Mouse (Mus musculus): ENCODE data around the gene Hsd17b12. TPM values are rescaled to one million over a fixed set of nuclear protein-coding genes. Genes with fewer than 3 reads are reported as not detected.

Hsd17b12 gene
- polyA plus RNA-seq, 1 experiment from 2014 or later = 135 TPM

- no peak overlapping the region for H3K27ac ChIP-seq
- no peak overlapping the region for H3K4me2 ChIP-seq
- H3K9me3 ChIP-seq = no peaks in the 10 kb centered on the region
- no peaks in the 10 kb centered on the region for H3K4me1 ChIP-seq
- no peaks in the 10 kb centered on the region for H3K27me3 ChIP-seq (replicated peaks)
- no peak for ATAC-seq (replicated peaks)
- no peak overlapping the region for H3K4me3 ChIP-seq
- no peaks in the 10 kb centered on the region for H3K36me3 ChIP-seq (replicated peaks)
- 76% methylated on average over 2 of the region's 2 CpGs for WGBS
- H3K9ac ChIP-seq = no peak overlapping the region
These were observed 12.6 kb downstream of the Hsd17b12 start for GRCm38 (mm10) chr2:94145146-94145542.

DNA sequence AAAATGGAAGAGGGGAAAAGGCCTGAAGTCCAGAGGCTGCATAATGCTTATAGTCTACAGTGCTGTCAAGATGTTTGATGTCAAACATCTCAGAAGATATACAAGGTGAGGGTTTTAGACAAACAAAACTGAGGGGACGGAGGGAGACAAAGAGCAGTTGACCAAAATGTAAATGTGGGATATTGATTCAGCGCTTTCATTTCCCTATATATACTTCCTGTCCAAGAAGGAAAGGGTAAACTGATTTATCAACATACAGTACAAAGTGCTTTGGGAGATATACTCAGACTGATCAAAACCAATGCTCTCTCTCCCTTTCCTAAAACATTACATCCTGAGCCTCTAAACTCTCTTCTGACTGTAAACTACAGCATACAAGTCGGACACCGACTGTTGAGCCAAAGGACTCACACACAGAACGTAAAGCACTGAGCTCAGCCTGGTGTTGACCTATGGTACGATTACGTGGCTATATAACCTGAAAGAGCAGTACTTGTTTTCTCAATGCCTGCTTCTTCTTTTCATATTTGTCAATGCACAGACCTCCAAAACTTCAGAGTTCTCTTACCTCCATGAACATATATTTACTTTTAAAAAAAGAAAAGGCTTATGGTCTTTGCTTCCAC is 13.1 kb downstream of the Hsd17b12 start:
- H3K36me3 ChIP-seq (replicated peaks) = no peaks in the 10 kb centered on the region
- WGBS = 94% methylated on average over 7 of the region's 7 CpGs

DNA sequence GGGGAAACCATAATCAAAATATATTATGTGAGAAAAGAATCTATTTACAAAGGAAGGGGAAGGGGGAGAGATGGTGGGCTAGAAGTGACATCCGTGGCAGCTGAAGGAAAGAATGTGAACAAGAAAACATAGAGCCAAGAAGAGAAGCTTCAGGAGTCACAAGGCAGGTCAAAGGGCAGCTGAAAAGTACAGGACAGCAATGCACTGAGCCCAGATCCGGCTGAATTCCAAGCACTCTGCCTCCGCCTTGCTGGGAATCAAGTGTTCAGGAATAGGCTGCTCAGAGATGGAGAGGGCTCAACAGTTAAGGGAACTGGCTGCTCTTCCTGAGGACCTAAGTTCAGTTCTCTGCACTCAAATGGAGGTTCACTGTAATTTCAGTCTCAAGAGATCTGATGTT is 16.5 kb downstream of the Hsd17b12 start:
- Histone ChIP-seq H3K27ac (no peak overlapping the region), H3K4me1 (no peaks in the 10 kb centered on the region)
- WGBS = 71% methylated on average over 3 of the region's 3 CpGs

More for the DNA sequence above, 13.1 kb downstream of the Hsd17b12 start:
- Histone ChIP-seq H3K9ac (no peak overlapping the region), H3K27me3 (replicated peaks) (no peaks in the 10 kb centered on the region), H3K4me1 (no peaks in the 10 kb centered on the region), H3K4me3 (no peak overlapping the region), H3K27ac (no peak overlapping the region), H3K9me3 (no peaks in the 10 kb centered on the region), H3K4me2 (no peak overlapping the region)
- ATAC-seq (replicated peaks) = no peak

DNA sequence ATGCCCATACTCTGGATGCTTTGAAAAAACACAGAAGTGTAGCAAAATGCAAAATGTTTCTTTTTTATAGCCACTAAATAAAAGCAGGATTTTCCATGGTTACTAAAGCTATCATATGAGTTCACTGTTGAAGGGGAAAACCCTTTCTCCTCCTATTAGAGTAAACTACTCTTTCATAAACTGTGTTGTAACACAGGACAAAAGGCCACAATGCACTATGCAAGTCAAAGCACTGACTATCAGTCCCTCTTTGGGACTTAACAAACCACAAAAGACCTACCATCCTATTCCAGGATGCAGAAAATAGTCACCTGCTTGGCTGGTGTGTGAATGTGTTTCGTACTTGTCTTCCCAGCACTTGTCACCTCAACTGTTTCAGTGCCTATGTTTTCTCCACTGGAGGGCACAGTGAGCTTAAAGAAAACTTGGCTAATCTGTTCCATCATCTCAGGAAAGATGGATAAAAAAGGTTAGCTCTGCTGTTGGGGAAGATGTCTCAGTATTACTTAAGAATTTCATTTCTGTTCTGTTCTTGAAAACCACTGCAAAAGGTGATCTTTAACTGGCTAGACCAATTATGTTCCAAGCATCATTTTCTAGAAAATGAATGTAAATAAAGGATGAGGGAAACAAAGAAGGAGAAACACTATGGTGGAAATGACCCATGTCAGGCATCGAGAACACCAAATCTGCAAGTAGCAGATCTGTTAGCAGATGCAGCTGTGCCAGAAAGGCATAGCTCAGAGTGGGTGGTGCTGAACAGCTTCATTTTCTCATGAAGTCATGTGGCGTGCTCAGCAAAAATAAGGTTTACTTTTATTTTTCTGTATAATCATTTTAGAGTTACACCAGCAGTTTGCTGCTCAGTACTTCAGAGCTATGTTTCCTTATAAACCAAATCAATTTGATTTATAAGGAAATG is 19.0 kb downstream of the Hsd17b12 start:
- no peaks in the 10 kb centered on the region for H3K4me1 ChIP-seq
- H3K9me3 ChIP-seq = no peaks in the 10 kb centered on the region
- H3K27me3 ChIP-seq (replicated peaks) = no peaks in the 10 kb centered on the region
- no peak overlapping the region for H3K27ac ChIP-seq
- H3K9ac ChIP-seq = no peak overlapping the region
- 86% methylated on average over 3 of the region's 3 CpGs for WGBS
- no peak overlapping the region for H3K4me2 ChIP-seq
- ATAC-seq (replicated peaks) = no peak
- H3K36me3 ChIP-seq (replicated peaks) = no peaks in the 10 kb centered on the region
- H3K4me3 ChIP-seq = no peak overlapping the region

More for the DNA sequence above, 16.5 kb downstream of the Hsd17b12 start:
- H3K4me2 ChIP-seq = no peak overlapping the region
- H3K36me3 ChIP-seq (replicated peaks) = no peaks in the 10 kb centered on the region
- H3K9me3 ChIP-seq = no peaks in the 10 kb centered on the region
- no peak overlapping the region for H3K9ac ChIP-seq
- no peak for ATAC-seq (replicated peaks)
- H3K27me3 ChIP-seq (replicated peaks) = no peaks in the 10 kb centered on the region
- no peak overlapping the region for H3K4me3 ChIP-seq

DNA sequence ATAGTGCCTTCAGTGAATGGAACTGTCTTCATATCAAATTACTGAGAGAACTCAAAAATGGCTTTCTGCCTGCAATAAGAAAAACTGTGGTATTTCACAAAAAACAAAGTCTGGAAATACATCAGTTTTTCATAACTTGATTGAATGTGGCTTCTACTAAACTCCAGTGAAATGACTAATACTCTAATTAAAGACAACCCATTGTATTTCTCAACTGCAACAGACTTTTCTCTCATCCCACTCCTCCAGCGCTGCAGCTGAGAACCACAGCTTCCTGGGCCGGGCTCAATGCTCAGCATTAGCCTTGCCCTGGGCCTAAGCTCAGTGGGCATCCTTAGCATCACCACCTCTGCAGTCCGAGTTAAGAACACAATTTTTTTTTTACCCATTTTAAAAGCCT is 20.9 kb downstream of the Hsd17b12 start:
- Histone ChIP-seq H3K27me3 (replicated peaks) (no peaks in the 10 kb centered on the region), H3K4me2 (no peak overlapping the region), H3K9ac (no peak overlapping the region), H3K27ac (no peak overlapping the region), H3K36me3 (replicated peaks) (no peaks in the 10 kb centered on the region), H3K4me1 (no peaks in the 10 kb centered on the region), H3K4me3 (no peak overlapping the region), H3K9me3 (no peaks in the 10 kb centered on the region)
- 92% methylated on average over 3 of the region's 3 CpGs for WGBS
- ATAC-seq (replicated peaks) = no peak

- H3K4me2 ChIP-seq = no peak overlapping the region
- H3K9me3 ChIP-seq = no peaks in the 10 kb centered on the region
- WGBS = 74% methylated on average over 3 of the region's 3 CpGs
- ATAC-seq (replicated peaks) = no peak
- H3K27ac ChIP-seq = peak overlapping the region; percentile 70
- H3K36me3 ChIP-seq (replicated peaks) = no peaks in the 10 kb centered on the region
- no peak overlapping the region for H3K4me3 ChIP-seq
- H3K27me3 ChIP-seq (replicated peaks) = no peaks in the 10 kb centered on the region
- H3K4me1 ChIP-seq = peaks cover 8% of the 10 kb centered on the region
- H3K9ac ChIP-seq = no peak overlapping the region
These were observed 29.3 kb downstream of the Hsd17b12 start for GRCm38 (mm10) chr2:94128496-94128895.

DNA sequence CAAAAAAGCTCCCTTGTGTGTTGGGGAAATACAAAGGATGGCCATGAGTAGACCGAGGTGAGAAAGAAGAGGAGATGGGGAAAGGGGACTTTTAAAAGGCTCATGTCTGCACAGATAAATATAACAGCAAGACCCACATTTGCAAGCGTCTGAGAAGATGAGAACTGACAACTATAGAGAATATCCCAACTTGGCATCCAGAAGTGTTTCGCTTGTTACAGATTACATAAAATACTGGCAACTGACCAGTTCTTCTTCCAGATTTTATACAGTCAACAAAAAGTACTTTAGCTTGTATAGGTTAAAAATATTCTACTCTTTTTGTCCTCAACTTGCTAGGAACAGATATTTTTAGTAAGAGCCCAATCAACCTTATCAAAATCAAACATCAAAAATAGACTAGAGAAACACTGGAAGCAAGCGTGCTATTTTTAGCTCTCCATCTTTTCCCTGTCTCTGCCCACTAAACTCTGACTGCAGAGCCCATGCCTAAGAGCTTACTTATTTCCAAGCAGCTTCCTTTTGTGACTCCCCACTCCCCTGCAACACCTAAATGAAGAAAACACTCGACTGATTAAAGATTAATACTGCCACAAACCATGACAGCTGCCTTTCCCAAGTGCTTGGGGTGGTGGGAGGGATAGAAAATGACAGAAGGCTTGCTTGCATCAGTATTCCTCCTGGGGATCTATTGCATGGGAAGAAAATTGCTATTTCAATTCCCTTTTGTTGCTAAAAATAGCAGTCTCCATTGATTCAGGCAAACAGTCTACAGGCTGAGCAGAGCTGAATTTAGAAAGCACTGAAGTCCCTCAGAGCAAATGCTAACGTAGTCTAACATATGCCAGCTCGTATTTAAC is 35.4 kb downstream of the Hsd17b12 start:
- H3K27me3 ChIP-seq (replicated peaks) = no peaks in the 10 kb centered on the region
- no peaks in the 10 kb centered on the region for H3K9me3 ChIP-seq
- peaks cover 21% of the 10 kb centered on the region for H3K4me1 ChIP-seq
- H3K4me2 ChIP-seq = peak overlapping the region; percentile 27
- H3K9ac ChIP-seq = 0 out of 2 replicates have a peak overlapping the region, but pooled peaks have one; percentile 7
- no peak overlapping the region for H3K4me3 ChIP-seq
- peak; percentile 86 for ATAC-seq (replicated peaks)
- 21% methylated on average over 7 of the region's 7 CpGs for WGBS
- H3K27ac ChIP-seq = peak overlapping the region; percentile 81
- H3K36me3 ChIP-seq (replicated peaks) = no peaks in the 10 kb centered on the region

- no peaks in the 10 kb centered on the region for H3K27me3 ChIP-seq (replicated peaks)
- WGBS = 90% methylated on average over 2 of the region's 2 CpGs
- H3K9ac ChIP-seq = no peak overlapping the region
- H3K9me3 ChIP-seq = no peaks in the 10 kb centered on the region
- ATAC-seq (replicated peaks) = no peak
- H3K4me2 ChIP-seq = no peak overlapping the region
- no peak overlapping the region for H3K4me3 ChIP-seq
- H3K36me3 ChIP-seq (replicated peaks) = no peaks in the 10 kb centered on the region
- H3K4me1 ChIP-seq = no peaks in the 10 kb centered on the region
- H3K27ac ChIP-seq = no peak overlapping the region
These were observed 54.0 kb downstream of the Hsd17b12 start for GRCm38 (mm10) chr2:94103758-94104157.

- Histone ChIP-seq H3K4me3 (no peak overlapping the region), H3K9ac (no peak overlapping the region), H3K27ac (no peak overlapping the region), H3K4me1 (no peaks in the 10 kb centered on the region), H3K4me2 (no peak overlapping the region), H3K36me3 (replicated peaks) (no peaks in the 10 kb centered on the region), H3K27me3 (replicated peaks) (no peaks in the 10 kb centered on the region), H3K9me3 (no peaks in the 10 kb centered on the region)
- ATAC-seq (replicated peaks) = no peak
- 97% methylated on average over 1 of the region's 1 CpGs for WGBS
These were observed 67.9 kb downstream of the Hsd17b12 start for GRCm38 (mm10) chr2:94089901-94090300.

GRCm38 (mm10) chr2:94069482-94069881 is 88.3 kb downstream of the Hsd17b12 start:
- Histone ChIP-seq H3K4me2 (no peak overlapping the region), H3K27me3 (replicated peaks) (no peaks in the 10 kb centered on the region), H3K4me3 (no peak overlapping the region), H3K27ac (no peak overlapping the region), H3K4me1 (no peaks in the 10 kb centered on the region), H3K9me3 (no peaks in the 10 kb centered on the region), H3K9ac (no peak overlapping the region), H3K36me3 (replicated peaks) (no peaks in the 10 kb centered on the region)
- 71% methylated on average over 5 of the region's 5 CpGs for WGBS
- no peak for ATAC-seq (replicated peaks)

- no peaks in the 10 kb centered on the region for H3K36me3 ChIP-seq (replicated peaks)
- no peaks in the 10 kb centered on the region for H3K9me3 ChIP-seq
- WGBS = 94% methylated on average over 5 of the region's 5 CpGs
- H3K4me3 ChIP-seq = no peak overlapping the region
- H3K4me1 ChIP-seq = no peaks in the 10 kb centered on the region
- H3K27ac ChIP-seq = no peak overlapping the region
- no peak overlapping the region for H3K9ac ChIP-seq
- no peak for ATAC-seq (replicated peaks)
- H3K27me3 ChIP-seq (replicated peaks) = no peaks in the 10 kb centered on the region
- H3K4me2 ChIP-seq = no peak overlapping the region
These were observed 91.1 kb downstream of the Hsd17b12 start for GRCm38 (mm10) chr2:94066540-94067135.

- H3K27ac ChIP-seq = no peak overlapping the region
- no peak for ATAC-seq (replicated peaks)
- H3K9ac ChIP-seq = no peak overlapping the region
- H3K4me1 ChIP-seq = no peaks in the 10 kb centered on the region
- no peaks in the 10 kb centered on the region for H3K36me3 ChIP-seq (replicated peaks)
- H3K27me3 ChIP-seq (replicated peaks) = no peaks in the 10 kb centered on the region
- no peaks in the 10 kb centered on the region for H3K9me3 ChIP-seq
- no peak overlapping the region for H3K4me3 ChIP-seq
- 86% methylated on average over 7 of the region's 7 CpGs for WGBS
- H3K4me2 ChIP-seq = no peak overlapping the region
These were observed 91.6 kb downstream of the Hsd17b12 start for GRCm38 (mm10) chr2:94066120-94066519.
